Mouse (Mus musculus): ENCODE results near the gene Slc3a1.

GRCm38 (mm10) chr17:85025151-85025550, 3.0 kb upstream of the Slc3a1 start:
- TF ChIP-seq POLR2A (IDR thresholded peaks at IDR 0.05; ENCODE audit: insufficient read length, low read depth), result no peak
- TF ChIP-seq TCF12 (IDR thresholded peaks at IDR 0.05; ENCODE audit: insufficient read depth, poor library complexity, severe bottlenecking), result no peak
- peak; percentile 12 for TF ChIP-seq POLR2AphosphoS2 (IDR thresholded peaks at IDR 0.05; ENCODE audit: insufficient read length, low read depth)
- no peak for TF ChIP-seq MYOG (IDR thresholded peaks at IDR 0.05; ENCODE audit: control insufficient read depth in 1 of 3, insufficient read depth in 1 of 3, insufficient read length in 2 of 3, low read depth in 2 of 3)
